ENCODE assay signal across 13 mouse cellular contexts in genomic region chr7:82972214-82973006, GRCm38 (mm10).
DNase-seq lines count a peak whose midpoint lies in the region; ATAC-seq and TF ChIP-seq lines count a peak whose summit lies in the region.
"Had no signal": no experiment of that assay in that cellular context is flagged by ENCODE, and none has a peak within 500 bp of the region (broad histone marks: within the 10 kb centered on the region; RNA-seq: fewer than 3 reads in every experiment).

No protein-coding gene starts in this region.

- 48% methylated on average over 12 of the region's 12 CpGs for WGBS in limb, embryonic 11.5 days
- 63% methylated on average over 12 of the region's 12 CpGs for WGBS in limb, embryonic 10.5 days

- no peak overlapping the region for H3K4me3 ChIP-seq in limb, embryonic 11.5 days (ENCODE audit: low read depth, low read length)
- no peak overlapping the region for H3K4me3 ChIP-seq in limb, embryonic 10.5 days
- no peak overlapping the region for H3K4me3 ChIP-seq in embryonic fibroblast, embryonic 13.5 days (ENCODE audit: insufficient read depth, low read length)

- no peak for TF ChIP-seq POLR2A in embryonic fibroblast, embryonic 13.5 days (IDR thresholded peaks at IDR 0.05; ENCODE audit: low read depth, low read length)

- no peaks in the 10 kb centered on the region for H3K4me1 ChIP-seq in limb, embryonic 11.5 days (ENCODE audit: control insufficient read depth, insufficient read depth, low read length)
- peaks cover 13% of the 10 kb centered on the region; the same call in 1 of the 2 replicates for H3K4me1 ChIP-seq in limb, embryonic 10.5 days
- peaks cover 17% of the 10 kb centered on the region for H3K4me1 ChIP-seq in embryonic fibroblast, embryonic 13.5 days (ENCODE audit: control insufficient read depth, insufficient read depth, low read length)

- TF ChIP-seq CTCF in embryonic fibroblast, embryonic 13.5 days (IDR thresholded peaks at IDR 0.05; ENCODE audit: borderline replicate concordance, insufficient read depth, low read length), result no peak

- no peaks in the 10 kb centered on the region for H3K36me3 ChIP-seq in limb, embryonic 11.5 days (ENCODE audit: control insufficient read depth, insufficient read depth, low read length)
- H3K36me3 ChIP-seq in limb, embryonic 10.5 days, result no peaks in the 10 kb centered on the region

- H3K4me2 ChIP-seq in limb, embryonic 11.5 days (ENCODE audit: low read depth, severe bottlenecking), result no peak overlapping the region

- no peak overlapping the region for H3K9ac ChIP-seq in limb, embryonic 11.5 days (ENCODE audit: low read length)

- no peaks in the 10 kb centered on the region for H3K27me3 ChIP-seq in limb, embryonic 11.5 days (ENCODE audit: control insufficient read depth, insufficient read depth, low read length)
- H3K27me3 ChIP-seq in limb, embryonic 10.5 days (ENCODE audit: low read depth, poor library complexity, severe bottlenecking), result no peaks in the 10 kb centered on the region

- peak; percentile 70 for ATAC-seq in limb, embryonic 11.5 days (ENCODE audit: insufficient number of reproducible peaks, low FRiP score, low TSS enrichment, low read depth)
- ATAC-seq: inflammation-experienced regulatory T-cells, adult 6 months had no signal

- no peak overlapping the region; the same call in 1 of the 2 replicates for H3K27ac ChIP-seq in limb, embryonic 11.5 days (replicated peaks; ENCODE audit: low read depth, low read length)
- no peak overlapping the region for H3K27ac ChIP-seq in limb, embryonic 10.5 days
- H3K27ac ChIP-seq in embryonic fibroblast, embryonic 13.5 days (ENCODE audit: insufficient read depth, low read length), result peak overlapping the region; percentile 100

- DNase-seq in embryo, embryonic 11 days, result peak; percentile 43
- DNase-seq in embryo, embryonic 10 days (ENCODE audit: low spot score), result no peak
- DNase-seq in limb, embryonic 11.5 days (ENCODE audit: low spot score), result peak; percentile 28
- no peak for DNase-seq in limb, embryonic 10.5 days (ENCODE audit: low spot score)
- DNase-seq in spleen, postnatal 14 days (ENCODE audit: low spot score in 2 of 2), result no peak
- no peak for DNase-seq in right cerebral cortex, postnatal 25 days
- DNase-seq in cerebellum, adult 11 months, result no peak
- DNase-seq: cerebellum, adult 9-10 months; left cerebral cortex, postnatal 4 days; lung, adult 2 months; spleen, adult 18-20 months had no signal

- no peaks in the 10 kb centered on the region for H3K9me3 ChIP-seq in limb, embryonic 11.5 days (ENCODE audit: control insufficient read depth, low read length)
- H3K9me3 ChIP-seq in limb, embryonic 10.5 days (replicated peaks), result no peaks in the 10 kb centered on the region

Comparison
In these comparisons a context has a peak if more than half of its experiments do, and no peak if none do; other contexts are left out.
1. DNase-seq: peak in embryo, embryonic 11 days (single experiment) and limb, embryonic 11.5 days (single experiment); none in embryo, embryonic 10 days (single experiment), limb, embryonic 10.5 days (single experiment), spleen, postnatal 14 days (0 of 2), right cerebral cortex, postnatal 25 days (single experiment) and cerebellum, adult 11 months (single experiment).